Mouse (Mus musculus): ENCODE measurements around the gene 2210017I01Rik. TPM values are rescaled to one million over a fixed set of nuclear protein-coding genes. Genes with fewer than 3 reads are reported as not detected.

The 2210017I01Rik gene
- not detected in 2 replicates for polyA plus RNA-seq (2014; fragmentation: Nextera tagmentation; extraction: Ambion mirVana)

DNA sequence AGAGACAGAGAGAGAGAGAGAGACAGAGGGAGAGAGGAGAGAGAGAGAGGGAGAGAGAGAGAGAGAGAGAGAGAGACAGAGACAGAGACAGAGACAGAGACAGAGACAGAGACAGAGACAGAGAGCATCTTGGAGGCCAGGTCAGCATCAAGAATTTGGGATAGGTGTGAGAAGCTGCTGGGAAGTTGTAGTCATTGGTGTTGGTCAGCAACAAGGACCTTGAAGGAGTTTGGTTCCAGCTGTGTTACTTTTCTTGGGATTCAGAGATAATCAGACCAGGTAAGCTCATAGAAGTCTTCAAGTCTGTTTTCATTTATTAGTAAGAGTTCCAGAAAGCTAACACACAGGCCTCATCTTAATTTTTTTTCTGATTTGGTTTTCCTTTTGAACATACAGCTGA lies at the start of gene 2210017I01Rik:
TSS of gene 2210017I01Rik (minus strand) at position 101 of the 400 bp plus-strand sequence.
- Histone ChIP-seq H3K4me2 (replicated peaks; ENCODE audit: low read depth, low read length) (no peak within 1 kb of the TSS), H3K4me1 (ENCODE audit: control insufficient read depth, insufficient read depth, low read length) (no peaks in the 10 kb centered on the region), H3K27me3 (ENCODE audit: control insufficient read depth, insufficient read depth, low read length) (no peaks in the 10 kb centered on the region), H3K4me3 (ENCODE audit: low read length) (no peak within 1 kb of the TSS), H3K27ac (ENCODE audit: low read depth, low read length) (no peak within 1 kb of the TSS), H3K9me3 (ENCODE audit: control insufficient read depth, low read length) (no peaks in the 10 kb centered on the region), H3K36me3 (ENCODE audit: control insufficient read depth, insufficient read depth, low read length) (no peaks in the 10 kb centered on the region), H3K9ac (ENCODE audit: low read depth, low read length) (no peak within 1 kb of the TSS)
- ATAC-seq (ENCODE audit: low FRiP score, low TSS enrichment), result no peak

DNA sequence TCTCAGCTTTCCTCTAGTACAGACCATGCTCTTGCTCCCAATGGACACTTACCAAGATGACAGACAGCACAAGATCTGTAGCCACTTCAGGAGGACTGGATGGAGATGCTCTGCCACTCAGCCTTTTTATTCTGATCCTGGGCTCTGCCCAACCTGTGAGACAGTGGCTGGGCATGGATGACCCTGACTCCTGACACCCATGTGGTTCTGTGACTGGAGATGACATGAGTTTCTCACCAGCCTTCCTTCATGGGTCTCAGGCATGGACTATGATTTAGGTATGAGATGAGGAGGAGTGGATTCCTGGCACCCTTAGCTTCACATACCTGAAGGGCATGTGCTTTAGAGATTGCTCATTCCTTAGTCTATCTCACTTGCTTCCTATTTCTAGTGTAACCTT lies 49.5 kb upstream of the 2210017I01Rik start, which contains the start of gene Lce1b:
TSS of gene Lce1b (minus strand) at position 101 of the 400 bp plus-strand sequence.
- ATAC-seq (ENCODE audit: low FRiP score, low TSS enrichment), result no peak
- no peak within 1 kb of the TSS for H3K4me2 ChIP-seq (replicated peaks; ENCODE audit: low read depth, low read length)
- H3K4me3 ChIP-seq (ENCODE audit: low read length), result no peak within 1 kb of the TSS
- no peaks in the 10 kb centered on the region for H3K27me3 ChIP-seq (ENCODE audit: control insufficient read depth, insufficient read depth, low read length)
- no peaks in the 10 kb centered on the region for H3K4me1 ChIP-seq (ENCODE audit: control insufficient read depth, insufficient read depth, low read length)
- H3K9me3 ChIP-seq (ENCODE audit: control insufficient read depth, low read length), result no peaks in the 10 kb centered on the region
- no peak within 1 kb of the TSS for H3K9ac ChIP-seq (ENCODE audit: low read depth, low read length)
- no peaks in the 10 kb centered on the region for H3K36me3 ChIP-seq (ENCODE audit: control insufficient read depth, insufficient read depth, low read length)
- no peak within 1 kb of the TSS for H3K27ac ChIP-seq (ENCODE audit: low read depth, low read length)

DNA sequence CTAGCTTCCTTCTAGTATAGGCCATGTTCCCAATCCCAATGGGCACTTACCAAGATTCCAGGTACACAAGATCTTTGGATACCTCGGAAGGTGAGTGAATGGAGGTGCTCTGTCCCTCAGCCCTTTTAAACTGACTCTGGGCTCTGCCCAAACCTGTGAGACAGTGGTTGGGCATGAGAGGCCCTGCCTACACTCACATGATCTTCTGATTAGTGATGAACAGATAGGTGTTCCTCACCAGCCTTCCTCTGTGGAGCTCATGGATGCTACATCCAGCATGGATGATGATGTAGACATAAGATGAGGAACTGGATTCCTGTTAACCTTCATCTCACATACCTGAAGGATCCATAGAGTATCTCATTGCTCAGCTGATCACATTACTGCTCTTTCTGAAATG lies 40.9 kb upstream of the 2210017I01Rik start, which contains the start of gene Lce1a1:
TSS of gene Lce1a1 (minus strand) at position 101 of the 400 bp plus-strand sequence.
- Histone ChIP-seq H3K27ac (ENCODE audit: low read depth, low read length) (no peak within 1 kb of the TSS), H3K36me3 (ENCODE audit: control insufficient read depth, insufficient read depth, low read length) (no peaks in the 10 kb centered on the region), H3K9ac (ENCODE audit: low read depth, low read length) (no peak within 1 kb of the TSS), H3K4me3 (ENCODE audit: low read length) (no peak within 1 kb of the TSS), H3K4me2 (replicated peaks; ENCODE audit: low read depth, low read length) (no peak within 1 kb of the TSS), H3K27me3 (ENCODE audit: control insufficient read depth, insufficient read depth, low read length) (no peaks in the 10 kb centered on the region), H3K4me1 (ENCODE audit: control insufficient read depth, insufficient read depth, low read length) (no peaks in the 10 kb centered on the region), H3K9me3 (ENCODE audit: control insufficient read depth, low read length) (no peaks in the 10 kb centered on the region)
- ATAC-seq (ENCODE audit: low FRiP score, low TSS enrichment), result no peak
- 90% methylated on average over 1 of the region's 1 CpGs for WGBS

DNA sequence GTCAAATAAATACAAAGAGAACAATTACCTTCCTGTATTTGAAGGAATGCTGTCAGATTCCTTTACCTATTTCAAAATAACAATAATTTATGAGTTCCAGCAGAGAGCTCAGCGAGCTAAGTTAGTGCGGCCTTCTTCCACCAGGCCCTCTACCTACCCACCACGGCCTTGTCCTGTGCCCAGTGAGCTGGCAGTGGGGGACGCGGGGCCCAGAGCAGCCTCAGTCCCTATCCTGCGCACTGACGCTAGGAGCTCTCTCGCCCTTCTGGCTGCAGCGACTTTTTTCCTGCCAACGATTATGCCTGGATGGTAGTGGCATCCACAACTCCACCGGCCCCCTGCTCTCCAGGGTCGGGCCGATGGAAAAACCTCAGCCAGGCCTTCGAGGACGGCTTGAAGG lies 32.6 kb upstream of the 2210017I01Rik start:
- Histone ChIP-seq H3K4me2 (replicated peaks; ENCODE audit: low read depth, low read length) (no peak overlapping the region), H3K36me3 (ENCODE audit: control insufficient read depth, insufficient read depth, low read length) (no peaks in the 10 kb centered on the region), H3K27ac (ENCODE audit: low read depth, low read length) (no peak overlapping the region), H3K9ac (ENCODE audit: low read depth, low read length) (no peak overlapping the region), H3K9me3 (ENCODE audit: control insufficient read depth, low read length) (no peaks in the 10 kb centered on the region), H3K4me3 (ENCODE audit: low read length) (no peak overlapping the region), H3K4me1 (ENCODE audit: control insufficient read depth, insufficient read depth, low read length) (no peaks in the 10 kb centered on the region), H3K27me3 (ENCODE audit: control insufficient read depth, insufficient read depth, low read length) (no peaks in the 10 kb centered on the region)
- ATAC-seq (ENCODE audit: low FRiP score, low TSS enrichment), result no peak
- 93% methylated on average over 15 of the region's 15 CpGs for WGBS

DNA sequence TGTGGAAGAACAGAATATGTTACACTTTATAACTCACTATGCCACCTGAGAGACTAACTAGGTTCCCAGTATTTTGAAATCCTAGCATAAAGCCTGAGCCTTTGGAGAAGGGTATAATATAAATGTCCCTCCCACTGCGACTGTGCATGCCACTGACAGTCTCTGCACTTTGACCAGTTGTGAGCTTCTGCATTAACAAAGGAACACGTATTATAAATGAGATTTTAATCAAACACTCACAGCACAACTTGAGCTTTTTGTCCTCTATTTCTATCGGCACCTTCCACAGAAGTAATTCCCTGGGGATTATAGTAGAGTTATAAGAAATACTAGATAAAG lies 31.3 kb upstream of the 2210017I01Rik start:
- no peak for ATAC-seq (ENCODE audit: low FRiP score, low TSS enrichment)
- WGBS, result 75% methylated on average over 3 of the region's 3 CpGs

DNA sequence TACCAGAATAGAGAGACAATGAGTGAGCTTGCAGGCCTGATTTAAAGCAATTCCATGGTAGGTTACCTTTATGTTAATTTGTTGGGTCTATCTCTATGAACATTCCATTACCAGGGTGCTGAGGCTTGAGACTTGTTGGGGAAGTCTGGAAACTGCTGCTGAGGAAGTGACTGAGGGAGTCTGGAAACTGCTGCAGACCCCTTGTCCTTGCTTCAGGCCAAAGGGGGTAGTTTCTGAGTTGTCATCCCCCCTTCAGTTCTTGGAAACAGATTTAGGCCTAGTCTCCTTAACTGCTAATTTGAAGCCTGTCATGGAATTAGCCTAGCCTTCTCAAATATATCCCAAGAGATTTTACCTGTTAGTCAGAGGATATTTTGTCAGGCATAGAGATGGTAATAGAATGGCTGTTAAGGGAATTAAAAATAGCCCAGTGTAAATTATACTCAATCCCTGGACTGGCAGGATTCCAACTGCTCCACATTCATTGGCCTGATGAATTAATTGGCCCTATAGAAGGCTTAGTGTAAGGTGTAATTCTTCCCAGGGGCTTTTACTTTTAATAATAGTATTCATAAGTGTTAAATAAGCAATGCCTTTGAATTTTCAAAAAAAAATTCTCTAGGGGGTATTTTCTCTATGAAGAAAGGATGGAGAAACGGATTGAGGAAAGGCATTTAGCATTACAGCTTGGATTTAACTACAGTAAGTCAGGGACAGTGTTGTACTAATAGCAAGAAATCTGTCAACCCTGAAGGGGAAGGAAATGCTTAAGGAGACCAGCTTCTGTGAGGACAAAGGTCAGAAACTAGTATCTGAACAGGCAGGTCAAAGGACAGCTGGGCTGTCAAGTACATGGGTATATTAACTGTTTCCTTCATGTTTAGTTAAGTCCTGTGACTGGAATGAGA lies 30.7 kb upstream of the 2210017I01Rik start:
- H3K36me3 ChIP-seq (ENCODE audit: control insufficient read depth, insufficient read depth, low read length), result no peaks in the 10 kb centered on the region
- no peaks in the 10 kb centered on the region for H3K27me3 ChIP-seq (ENCODE audit: control insufficient read depth, insufficient read depth, low read length)
- ATAC-seq (ENCODE audit: low FRiP score, low TSS enrichment), result no peak
- no peak overlapping the region for H3K4me2 ChIP-seq (replicated peaks; ENCODE audit: low read depth, low read length)
- WGBS, result 48% methylated on average over 1 of the region's 1 CpGs
- H3K4me3 ChIP-seq (ENCODE audit: low read length), result no peak overlapping the region
- H3K4me1 ChIP-seq (ENCODE audit: control insufficient read depth, insufficient read depth, low read length), result no peaks in the 10 kb centered on the region
- no peak overlapping the region for H3K9ac ChIP-seq (ENCODE audit: low read depth, low read length)
- H3K9me3 ChIP-seq (ENCODE audit: control insufficient read depth, low read length), result no peaks in the 10 kb centered on the region
- no peak overlapping the region for H3K27ac ChIP-seq (ENCODE audit: low read depth, low read length)

More for the DNA sequence above, 31.3 kb upstream of the 2210017I01Rik start:
- Histone ChIP-seq H3K4me3 (ENCODE audit: low read length) (no peak overlapping the region), H3K4me2 (replicated peaks; ENCODE audit: low read depth, low read length) (no peak overlapping the region), H3K27ac (ENCODE audit: low read depth, low read length) (no peak overlapping the region), H3K4me1 (ENCODE audit: control insufficient read depth, insufficient read depth, low read length) (no peaks in the 10 kb centered on the region), H3K36me3 (ENCODE audit: control insufficient read depth, insufficient read depth, low read length) (no peaks in the 10 kb centered on the region), H3K27me3 (ENCODE audit: control insufficient read depth, insufficient read depth, low read length) (no peaks in the 10 kb centered on the region), H3K9ac (ENCODE audit: low read depth, low read length) (no peak overlapping the region), H3K9me3 (ENCODE audit: control insufficient read depth, low read length) (no peaks in the 10 kb centered on the region)

DNA sequence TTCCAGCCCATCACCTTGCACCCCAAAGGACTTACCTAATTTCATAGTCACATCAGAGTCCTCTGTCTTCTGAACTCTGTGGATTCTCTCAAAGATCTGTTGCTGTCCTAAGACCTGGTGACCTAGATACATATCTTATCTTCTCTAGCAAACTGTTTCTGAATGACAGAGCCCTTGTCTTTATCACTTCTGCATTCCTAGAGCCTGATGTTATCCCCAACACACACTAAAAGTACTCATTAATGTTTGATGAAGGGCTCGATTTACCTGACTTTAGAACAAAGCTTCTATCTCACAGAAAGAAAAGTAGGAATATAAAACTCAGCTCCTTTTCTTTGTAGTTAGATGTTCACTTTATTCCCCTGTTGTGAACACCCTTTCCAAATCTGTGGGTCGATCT lies 14.3 kb upstream of the 2210017I01Rik start, which contains the start of gene Lce6a:
TSS of gene Lce6a (minus strand) at position 101 of the 400 bp plus-strand sequence.
- 74% methylated on average over 2 of the region's 2 CpGs for WGBS
- Histone ChIP-seq H3K4me3 (ENCODE audit: low read length) (no peak within 1 kb of the TSS), H3K9ac (ENCODE audit: low read depth, low read length) (no peak within 1 kb of the TSS), H3K27ac (ENCODE audit: low read depth, low read length) (no peak within 1 kb of the TSS), H3K4me2 (replicated peaks; ENCODE audit: low read depth, low read length) (no peak within 1 kb of the TSS), H3K4me1 (ENCODE audit: control insufficient read depth, insufficient read depth, low read length) (no peaks in the 10 kb centered on the region), H3K27me3 (ENCODE audit: control insufficient read depth, insufficient read depth, low read length) (no peaks in the 10 kb centered on the region), H3K9me3 (ENCODE audit: control insufficient read depth, low read length) (no peaks in the 10 kb centered on the region), H3K36me3 (ENCODE audit: control insufficient read depth, insufficient read depth, low read length) (no peaks in the 10 kb centered on the region)
- ATAC-seq (ENCODE audit: low FRiP score, low TSS enrichment), result no peak

DNA sequence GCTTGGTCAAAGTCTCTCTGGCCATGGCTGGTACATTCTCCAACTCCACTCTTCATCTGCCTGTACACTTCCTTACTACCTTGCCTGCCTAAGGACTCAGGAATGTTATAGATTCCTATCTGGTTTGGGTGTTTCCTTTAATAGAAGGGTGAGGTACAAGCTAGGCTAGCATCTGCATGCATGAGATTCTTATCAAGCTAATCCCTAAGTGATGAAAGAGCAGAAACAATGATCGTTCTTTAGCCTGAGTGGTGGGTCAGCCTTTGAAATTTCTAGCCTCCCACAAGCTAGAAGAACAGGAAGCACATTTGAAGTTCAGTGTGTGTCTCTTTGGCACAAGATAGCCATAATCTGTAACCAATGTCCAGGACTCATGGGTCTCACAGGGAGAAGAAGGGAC lies 2.5 kb upstream of the 2210017I01Rik start:
- WGBS, result 57% methylated on average over 1 of the region's 1 CpGs
- Histone ChIP-seq H3K4me1 (ENCODE audit: control insufficient read depth, insufficient read depth, low read length) (no peaks in the 10 kb centered on the region), H3K36me3 (ENCODE audit: control insufficient read depth, insufficient read depth, low read length) (no peaks in the 10 kb centered on the region), H3K9ac (ENCODE audit: low read depth, low read length) (no peak overlapping the region), H3K4me2 (replicated peaks; ENCODE audit: low read depth, low read length) (no peak overlapping the region), H3K27me3 (ENCODE audit: control insufficient read depth, insufficient read depth, low read length) (no peaks in the 10 kb centered on the region), H3K4me3 (ENCODE audit: low read length) (no peak overlapping the region), H3K27ac (ENCODE audit: low read depth, low read length) (no peak overlapping the region), H3K9me3 (ENCODE audit: control insufficient read depth, low read length) (no peaks in the 10 kb centered on the region)
- no peak for ATAC-seq (ENCODE audit: low FRiP score, low TSS enrichment)

DNA sequence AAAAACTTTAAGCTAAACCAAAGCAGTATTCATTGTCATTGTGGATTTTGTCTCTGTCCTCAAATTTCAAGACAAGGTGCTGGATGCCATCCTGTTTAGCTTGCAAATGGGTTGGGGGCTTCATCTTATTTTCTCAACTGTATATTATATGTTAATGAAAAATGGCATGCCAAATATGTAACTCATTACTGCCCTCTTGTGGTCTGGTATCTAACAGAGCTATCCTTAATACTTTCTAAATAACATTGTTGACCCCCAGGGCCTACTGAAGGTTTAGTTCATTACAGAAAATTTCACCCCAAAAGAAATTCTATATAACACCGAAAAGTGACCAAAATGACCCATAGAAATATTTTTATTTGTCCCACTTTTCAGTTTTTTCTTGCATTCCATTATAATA lies 5.1 kb downstream of the 2210017I01Rik start:
- Histone ChIP-seq H3K36me3 (ENCODE audit: control insufficient read depth, insufficient read depth, low read length) (no peaks in the 10 kb centered on the region), H3K4me2 (replicated peaks; ENCODE audit: low read depth, low read length) (no peak overlapping the region), H3K27ac (ENCODE audit: low read depth, low read length) (no peak overlapping the region), H3K27me3 (ENCODE audit: control insufficient read depth, insufficient read depth, low read length) (no peaks in the 10 kb centered on the region), H3K4me3 (ENCODE audit: low read length) (no peak overlapping the region), H3K4me1 (ENCODE audit: control insufficient read depth, insufficient read depth, low read length) (no peaks in the 10 kb centered on the region), H3K9me3 (ENCODE audit: control insufficient read depth, low read length) (no peaks in the 10 kb centered on the region), H3K9ac (ENCODE audit: low read depth, low read length) (no peak overlapping the region)
- 57% methylated on average over 1 of the region's 1 CpGs for WGBS
- ATAC-seq (ENCODE audit: low FRiP score, low TSS enrichment), result no peak

All from kidney, embryonic 14.5 days (tissue).